Mouse (Mus musculus): Measurements from ENCODE around the gene Tnfsf13. TPM values are rescaled to one million over a fixed set of nuclear protein-coding genes. Genes with fewer than 3 reads are reported as not detected.
"Not testable (repeated sequence)": the region's sequence is repeated elsewhere in the genome, so short reads cannot be mapped to it uniquely, and the experiment has no call there.

Tnfsf13 gene
- total RNA-seq (2021): 1 to 10 TPM; 1.6 to 2.1 TPM
- long read RNA-seq, experiment 1, partial matches to known transcripts: 0 of 1 reads
- long read RNA-seq, experiment 1, other reads (novel, unspliced or antisense): 0 of 1 reads
- long read RNA-seq, experiment 2: 0 reads

DNA sequence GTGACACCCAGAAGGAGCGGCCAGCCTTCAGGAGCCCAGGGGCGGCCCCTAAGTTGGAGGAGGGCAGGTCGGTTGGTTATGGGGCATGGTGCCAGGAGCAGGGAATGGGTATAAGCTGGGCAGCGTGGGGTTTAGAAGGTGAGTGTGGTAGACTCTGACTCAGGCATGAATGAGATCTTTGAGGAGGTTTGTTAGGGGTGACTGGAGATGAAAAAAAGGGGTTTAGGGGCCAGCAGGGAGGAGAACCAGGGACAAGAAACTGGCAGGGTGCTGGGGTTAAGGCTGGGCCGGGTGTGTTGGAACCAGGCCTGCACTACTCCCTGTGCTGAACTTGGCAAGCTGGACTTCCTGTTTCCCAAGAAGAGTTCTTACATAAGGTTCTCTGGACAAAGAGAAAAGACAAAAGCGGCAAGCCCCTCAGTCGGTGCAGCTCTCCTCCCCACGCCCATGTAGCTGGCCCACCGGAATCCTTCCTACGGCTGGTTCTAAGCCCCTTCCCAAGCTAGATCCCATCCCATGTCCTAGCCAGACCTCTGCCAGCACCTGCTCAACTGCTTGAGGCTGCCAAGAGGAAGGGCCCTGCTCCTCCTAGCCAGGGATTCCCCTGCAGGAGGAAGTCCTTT is at the start of gene Tnfsf13:
Gene Tnfsf13 (minus strand): TSS at position 259 of the 623 bp plus-strand sequence.
- DNase-seq: peak; percentile 71

DNA sequence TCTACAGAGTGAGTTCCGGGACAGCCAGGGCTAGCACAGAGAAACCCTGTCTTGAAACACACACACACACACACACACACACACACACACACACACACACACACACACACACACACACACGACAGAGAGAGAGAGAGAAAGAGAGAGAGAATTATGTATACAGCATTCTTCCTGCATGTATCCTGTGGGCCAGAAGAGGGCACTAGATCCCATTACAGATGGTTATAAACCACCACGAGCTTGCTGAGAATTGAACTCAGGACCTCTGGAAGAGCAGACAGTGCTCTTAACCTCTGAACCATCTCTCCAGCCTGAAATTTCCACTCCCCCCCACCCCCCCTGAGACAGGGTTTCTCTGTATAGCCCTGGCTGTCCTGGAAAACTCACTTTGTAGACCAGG is 45.8 kb upstream of the Tnfsf13 start:
- not testable (repeated sequence) for DNase-seq

DNA sequence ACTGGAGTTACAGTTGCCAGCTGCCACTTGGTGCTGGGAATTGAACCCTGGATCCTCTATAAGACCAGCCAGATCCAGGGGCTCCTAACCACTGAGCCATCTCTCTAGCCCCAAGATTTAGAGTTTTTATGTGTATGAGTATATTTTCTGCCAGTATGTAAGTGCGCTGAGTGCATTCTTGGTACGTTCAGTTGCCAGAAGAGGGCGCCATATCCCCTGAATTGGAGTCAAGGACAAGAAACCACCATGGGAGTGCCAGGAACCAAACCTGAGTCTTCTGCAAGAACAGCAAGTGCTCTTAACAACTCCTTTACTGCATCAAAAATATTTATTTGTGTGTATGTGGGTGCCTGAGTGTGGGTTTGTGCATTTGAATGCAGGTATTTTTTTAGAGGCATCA is 43.5 kb upstream of the Tnfsf13 start:
- peak; percentile 58 for DNase-seq

DNA sequence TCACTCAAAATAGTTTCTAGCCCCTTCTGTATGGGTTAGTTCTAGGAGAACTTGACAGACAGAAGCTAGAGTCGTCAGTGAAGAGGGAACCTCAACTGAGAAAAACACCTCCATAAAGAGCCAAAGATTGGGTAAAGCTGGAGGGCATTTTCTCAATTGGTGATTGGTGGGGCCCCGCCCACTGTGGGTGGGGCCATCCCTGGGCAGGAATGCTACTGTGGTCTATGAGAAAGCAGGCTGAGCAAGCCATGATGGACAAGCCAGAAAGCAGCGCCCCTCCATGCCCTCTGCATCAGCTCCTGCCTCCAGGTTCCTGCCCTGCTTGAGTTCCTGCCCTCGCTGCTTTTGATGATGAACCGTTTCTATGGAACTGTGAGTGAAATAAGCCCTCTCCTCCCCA is 40.4 kb upstream of the Tnfsf13 start:
- no peak for DNase-seq

DNA sequence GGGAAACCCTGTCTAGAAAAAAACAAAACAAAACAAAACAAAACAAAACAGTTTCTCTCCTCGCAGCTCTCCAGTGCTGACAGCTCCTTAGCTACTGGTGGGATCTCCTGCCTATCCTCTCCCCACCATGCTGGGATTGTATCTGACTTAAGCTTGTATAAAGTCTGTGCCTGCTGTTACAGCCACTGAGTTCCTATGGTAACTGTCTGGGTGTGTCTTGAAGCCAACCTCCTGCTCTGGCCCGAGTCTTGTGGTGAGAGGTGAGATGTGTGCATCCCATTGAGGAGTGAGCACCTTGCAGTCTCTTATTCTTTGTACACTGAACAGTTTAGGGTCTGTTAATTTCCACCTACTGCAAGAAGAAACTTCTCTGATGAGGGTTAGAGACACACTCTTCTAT is 37.5 kb upstream of the Tnfsf13 start:
- DNase-seq: no peak

DNA sequence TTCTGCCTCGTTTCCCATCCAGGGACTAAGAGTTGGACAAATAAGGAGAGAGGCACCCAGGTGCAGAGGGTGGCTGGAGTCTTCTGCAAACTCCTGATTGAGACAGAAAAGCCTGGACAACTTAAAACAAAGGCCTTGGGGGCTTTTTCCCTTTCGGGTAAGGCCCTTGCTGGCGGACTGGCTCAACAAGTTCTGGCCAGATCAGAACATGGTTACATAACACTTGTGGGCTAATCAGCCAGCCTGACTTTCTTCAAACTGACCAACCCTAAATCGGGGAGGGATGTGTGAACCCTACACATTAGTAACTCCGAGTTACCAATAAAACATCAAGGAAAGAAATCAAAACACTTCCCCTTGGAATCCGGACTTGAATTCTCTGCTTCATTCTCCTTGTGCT is 35.3 kb upstream of the Tnfsf13 start:
- DNase-seq: no peak

DNA sequence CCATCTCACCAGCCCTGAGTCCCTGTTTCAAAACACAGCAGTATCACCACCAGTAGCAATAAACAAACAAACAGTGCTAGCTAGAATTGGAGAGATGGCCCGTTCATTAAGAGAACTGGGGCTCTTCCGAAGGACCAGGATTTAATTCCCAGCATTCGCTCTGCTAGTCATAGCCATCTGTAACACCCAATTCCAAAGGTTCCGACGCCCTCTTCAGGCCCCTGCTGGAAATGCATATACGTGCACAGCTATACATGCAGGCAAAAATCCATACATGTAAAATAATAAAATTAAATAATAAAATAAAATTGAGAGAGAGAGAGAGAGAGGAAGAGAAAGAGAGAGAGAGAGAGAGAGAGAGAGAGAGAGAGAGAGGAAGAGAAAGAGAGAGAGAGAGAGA is 33.8 kb upstream of the Tnfsf13 start:
- DNase-seq: no peak

DNA sequence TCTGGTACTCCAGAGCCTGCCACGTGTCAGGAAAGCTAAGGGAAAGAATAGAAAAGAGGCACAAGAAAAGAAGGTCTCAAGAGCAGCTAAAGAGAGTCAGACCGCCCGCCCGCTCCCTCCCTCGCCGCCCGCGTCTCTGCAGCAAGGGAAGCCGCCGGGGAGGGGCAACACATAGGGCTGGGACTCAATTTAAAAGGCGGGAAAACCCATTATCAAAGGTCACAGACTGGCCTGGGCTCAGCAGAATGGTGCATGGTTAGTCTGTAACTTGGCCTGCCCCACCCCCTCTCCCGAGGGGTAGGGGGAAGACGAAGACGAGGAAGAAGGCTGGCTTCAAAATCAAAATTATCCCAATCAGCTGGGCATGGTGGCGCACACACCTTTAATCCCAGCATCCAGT is 33.1 kb upstream of the Tnfsf13 start:
- no peak for DNase-seq

DNA sequence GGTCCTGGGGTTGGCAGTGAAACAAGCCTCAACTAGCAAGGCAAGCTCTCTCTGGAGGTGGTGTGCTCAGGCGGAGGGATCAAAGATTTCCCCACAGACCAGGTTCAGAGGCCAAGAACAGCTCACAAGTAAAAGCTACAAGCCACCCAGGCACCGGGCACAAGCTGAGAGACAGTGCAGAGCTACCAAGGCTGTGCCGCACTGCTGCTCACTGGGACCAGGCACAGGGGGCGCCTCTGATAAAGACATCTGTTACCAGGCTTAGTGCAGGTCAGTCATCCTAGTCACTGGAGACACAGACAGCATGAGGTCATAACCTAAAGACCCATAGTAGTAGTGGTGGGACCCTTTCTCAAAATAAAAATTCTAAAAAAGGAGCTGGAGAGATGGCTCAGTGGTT is 31.4 kb upstream of the Tnfsf13 start:
- no peak for DNase-seq

DNA sequence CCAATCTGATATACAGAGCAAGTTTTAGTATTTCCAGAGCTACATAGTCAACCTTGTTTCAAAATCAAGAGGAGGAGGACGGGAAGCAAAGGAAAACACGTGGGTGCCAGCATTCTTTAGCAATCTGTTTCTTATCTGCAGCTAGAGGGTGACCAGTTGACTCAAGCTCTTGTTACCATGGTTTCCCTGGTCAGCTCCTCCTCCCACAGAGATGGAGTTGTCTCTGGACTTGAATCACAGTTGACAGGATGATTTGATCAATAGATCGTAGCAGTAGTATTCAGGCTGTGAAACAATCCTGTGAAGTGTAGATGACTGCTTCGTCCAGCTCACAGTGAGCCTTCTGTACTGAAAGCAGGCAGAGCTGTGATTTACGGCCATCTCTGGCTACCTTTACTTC is 30.3 kb upstream of the Tnfsf13 start:
- DNase-seq: no peak

DNA sequence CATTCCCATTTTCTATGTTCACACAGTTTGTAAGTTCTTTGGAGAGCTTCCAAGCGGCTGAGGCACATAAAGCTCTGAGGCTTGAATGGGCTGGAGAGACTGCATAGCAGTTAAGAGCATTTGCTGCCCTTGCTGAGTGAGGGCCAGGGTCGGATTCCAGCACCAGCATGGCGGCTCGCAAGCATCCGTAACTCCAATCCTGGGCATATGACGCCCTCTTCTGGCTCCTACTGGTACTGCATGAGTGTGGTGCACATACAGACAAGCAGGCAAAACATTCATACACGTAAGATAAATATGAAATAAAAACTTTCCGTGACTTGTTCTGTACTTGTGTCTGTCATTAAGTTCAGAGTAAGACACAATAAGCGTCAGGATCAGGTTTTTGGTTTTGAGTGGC is 29.9 kb upstream of the Tnfsf13 start:
- DNase-seq: peak; percentile 43

DNA sequence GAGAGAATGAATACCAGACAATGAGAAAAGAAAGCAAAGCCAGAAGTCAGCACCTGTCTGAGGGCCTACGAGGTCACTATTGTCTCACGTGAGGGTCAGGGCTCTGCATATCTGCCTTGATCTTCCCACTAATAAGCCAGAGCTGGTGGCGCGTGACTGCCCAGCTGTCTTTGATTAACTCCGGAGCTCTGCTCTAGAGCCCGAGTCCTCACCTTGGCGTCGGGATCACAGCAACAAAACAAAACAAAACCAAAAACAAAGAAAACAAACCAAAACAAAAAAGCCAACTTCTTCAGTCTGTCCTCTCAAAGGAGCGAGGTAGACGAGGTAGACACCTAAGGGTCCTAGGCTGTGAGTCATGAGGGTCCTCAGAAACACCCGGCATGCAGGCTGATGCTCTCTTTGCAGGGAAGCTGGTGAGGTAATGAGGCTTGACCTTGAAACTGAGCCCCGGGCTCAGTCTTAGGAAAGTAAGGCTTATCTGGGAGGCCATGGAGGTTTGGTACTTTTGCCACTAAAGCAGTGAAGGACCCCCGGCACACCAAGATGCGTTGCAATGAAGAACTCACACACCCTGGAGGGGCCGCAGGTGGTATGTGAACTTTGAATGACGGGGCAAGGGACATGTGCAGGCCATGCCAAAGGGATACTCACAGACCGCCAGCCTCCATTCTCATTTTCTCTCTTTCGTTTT is 29.2 kb upstream of the Tnfsf13 start:
- no peak for DNase-seq

DNA sequence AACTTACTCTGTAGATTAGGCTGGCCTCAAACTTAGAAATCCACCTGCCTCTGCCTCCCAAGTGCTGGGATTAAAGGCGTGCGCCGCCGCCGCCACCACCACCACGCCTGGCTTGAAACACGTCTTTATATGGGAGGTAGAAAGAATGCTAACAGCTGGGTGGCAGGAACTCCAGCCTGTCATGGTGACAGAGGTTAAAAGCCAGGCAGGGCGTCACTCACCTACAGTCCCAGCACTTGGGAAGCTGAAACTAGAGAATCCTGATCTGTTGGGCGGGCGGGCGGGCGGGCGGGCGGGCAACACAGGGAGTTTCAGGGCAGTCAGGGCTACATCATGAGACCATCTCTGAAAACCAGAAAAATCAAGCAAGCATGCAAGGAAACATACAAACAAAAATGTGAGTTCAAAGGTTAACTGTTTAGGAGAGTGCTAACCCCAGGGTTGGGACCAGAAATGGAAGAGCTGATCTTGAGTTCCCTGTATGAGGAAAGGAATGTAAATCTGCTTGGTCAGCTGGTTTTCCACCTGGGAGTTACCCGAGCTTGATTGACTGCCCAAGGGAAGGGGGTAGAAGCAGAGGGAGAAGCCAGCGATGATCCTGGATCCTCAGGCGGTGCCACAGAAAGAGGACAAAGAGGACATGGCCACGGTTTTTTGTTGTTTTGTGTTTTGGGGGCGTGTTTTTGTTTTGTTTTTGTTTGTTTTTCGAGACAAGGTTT is 27.5 kb upstream of the Tnfsf13 start:
- DNase-seq: no peak

DNA sequence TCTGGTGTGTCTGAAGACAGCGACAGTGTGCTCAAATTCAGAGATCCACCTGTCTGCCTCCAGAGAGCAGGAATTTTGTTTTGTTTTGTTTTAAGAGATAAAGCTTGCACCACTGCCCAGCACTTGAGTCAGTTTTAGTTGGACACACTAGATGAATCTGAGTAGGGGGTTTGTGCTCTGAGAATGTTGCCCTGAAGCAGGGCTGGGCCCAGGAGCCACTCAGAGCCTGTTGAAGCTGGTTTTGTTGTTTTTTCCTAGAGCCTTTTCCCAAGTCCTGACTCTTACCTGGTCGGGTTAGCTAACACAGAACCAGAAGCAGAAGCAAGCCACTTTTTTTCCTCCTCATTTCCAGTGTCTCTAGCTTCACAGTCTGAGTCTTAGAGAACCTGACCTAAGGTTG is 25.5 kb upstream of the Tnfsf13 start:
- no peak for DNase-seq

DNA sequence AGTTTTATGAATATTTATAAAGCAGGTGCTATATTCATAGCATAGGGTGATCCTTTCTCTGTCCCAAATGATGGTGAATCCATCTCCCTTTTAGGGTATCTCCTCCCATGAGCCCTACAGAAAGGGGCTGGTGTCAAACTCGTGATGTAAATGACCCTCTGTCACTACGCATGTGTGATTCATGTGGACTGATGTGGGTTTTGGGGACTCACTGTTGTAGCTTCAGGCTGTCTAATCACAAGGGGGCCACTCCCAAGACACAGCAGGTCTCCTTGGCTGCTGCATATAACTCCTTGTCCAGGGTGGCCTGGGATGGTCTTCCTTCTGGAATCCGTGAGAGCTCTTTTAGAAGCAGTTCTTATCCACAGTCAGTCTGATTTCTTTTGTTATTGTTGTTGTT is 24.9 kb upstream of the Tnfsf13 start:
- DNase-seq: no peak

DNA sequence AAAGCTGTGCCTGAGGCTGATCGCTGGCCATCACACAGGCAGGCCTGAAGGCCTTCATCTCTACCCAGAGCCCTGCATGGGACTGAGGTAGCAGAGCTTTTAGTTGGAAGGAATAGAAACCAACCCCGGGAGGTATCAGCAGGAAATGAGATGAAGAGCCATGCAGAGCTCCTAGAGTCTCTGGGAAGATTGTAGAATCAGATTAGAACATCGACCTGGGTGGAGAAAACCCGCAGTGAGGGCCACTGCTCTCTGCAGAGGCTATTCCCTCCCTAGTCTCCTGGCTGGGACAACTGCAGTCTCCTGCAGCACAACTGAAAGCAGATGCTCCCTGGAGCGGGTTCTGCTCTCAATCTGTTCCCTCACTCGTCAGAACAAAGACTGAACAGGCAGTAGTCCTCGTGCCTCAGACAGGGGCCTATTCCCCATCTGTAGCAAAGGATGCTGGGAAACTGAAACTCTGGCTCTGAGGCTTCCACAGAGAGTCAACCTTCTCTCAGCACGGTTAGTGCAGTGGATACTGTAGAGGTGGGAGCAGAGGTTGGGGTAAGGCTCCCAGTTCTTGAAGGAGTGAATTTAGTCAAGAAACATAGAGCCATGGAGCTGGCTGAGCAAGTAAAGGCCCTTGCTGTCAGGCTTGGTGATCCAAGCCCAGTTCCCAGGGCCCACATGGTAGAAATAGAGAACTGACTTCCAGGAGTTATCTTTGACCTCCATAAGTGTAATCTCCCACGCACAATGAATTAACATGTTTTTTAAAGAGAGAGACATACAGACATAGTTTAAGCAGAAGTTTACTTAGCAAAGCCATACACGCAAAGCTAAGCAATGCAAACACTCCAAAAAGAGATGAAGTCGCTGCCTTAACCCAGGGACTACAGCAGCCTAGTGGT is 24.2 kb upstream of the Tnfsf13 start:
- DNase-seq: no peak

DNA sequence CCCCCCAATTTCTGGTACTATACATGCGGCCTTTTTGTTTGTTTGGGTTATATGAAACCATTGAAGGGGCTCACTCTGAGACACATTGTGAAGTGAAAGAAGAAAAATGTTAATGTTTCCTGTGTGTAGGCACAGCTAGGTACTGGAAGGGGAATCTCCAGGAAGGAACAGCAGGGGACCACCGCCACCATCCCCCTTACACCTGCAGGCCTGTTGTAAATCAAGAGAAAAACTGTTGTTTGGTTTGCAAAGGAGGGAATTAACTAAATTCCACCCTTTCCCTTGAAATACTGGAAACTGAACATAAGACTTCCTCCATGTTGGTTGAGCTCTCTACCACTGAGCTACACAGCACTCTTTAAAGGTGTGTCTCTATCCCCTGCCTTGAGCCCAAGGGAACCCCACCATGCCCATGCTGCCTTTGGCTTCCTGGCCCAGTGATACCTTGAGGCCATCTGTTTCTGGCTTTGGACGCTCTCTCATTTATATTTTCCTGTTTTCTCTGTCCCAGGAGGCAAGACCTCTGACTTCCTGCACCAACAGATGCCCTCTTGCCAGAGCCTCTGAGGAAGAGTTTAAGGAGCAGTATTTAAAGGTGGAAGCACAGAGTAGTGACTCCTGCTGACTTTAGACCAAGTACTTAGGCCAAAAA is 23.2 kb upstream of the Tnfsf13 start:
- DNase-seq: no peak

DNA sequence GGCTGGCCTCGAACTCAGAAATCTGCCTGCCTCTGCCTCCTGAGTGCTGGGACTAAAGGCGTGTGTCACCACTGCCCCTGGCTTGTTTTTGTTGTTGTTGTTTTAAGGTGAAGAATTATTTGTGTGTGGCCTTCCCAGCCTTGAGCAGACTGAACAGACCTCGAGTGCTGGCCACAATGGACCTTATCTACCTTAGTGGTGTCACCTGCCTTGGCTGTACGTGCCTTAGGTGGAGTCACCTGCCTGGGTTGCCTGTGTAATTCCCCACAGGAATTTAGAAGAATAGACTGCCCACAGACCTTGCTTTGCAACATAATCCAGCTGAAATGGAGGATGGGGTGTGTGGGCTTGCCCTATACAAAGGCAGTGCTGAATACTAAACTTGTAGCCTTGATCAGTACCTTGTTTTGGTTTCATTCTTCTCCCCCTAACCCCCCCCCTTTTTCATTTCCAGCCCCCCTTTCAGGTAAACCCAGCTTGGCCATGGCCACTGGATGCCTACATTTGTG is 22.3 kb upstream of the Tnfsf13 start:
- DNase-seq: no peak

DNA sequence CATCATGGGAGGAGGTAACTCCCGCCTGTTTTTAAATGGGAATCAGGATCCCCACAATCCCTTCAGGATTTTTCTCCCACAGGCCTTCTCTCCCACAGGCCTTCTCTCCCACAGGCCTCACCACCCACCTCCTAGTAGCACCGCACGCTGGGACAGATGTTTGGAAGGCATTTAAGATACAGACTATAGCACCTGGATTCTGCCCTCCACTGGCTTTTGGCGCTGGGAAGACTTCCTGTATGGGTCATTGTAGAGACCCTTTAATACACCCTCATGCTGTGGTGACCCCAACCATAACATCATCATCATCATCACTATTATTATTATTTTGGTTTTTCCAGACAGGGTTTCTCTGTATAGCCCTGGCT is 21.9 kb upstream of the Tnfsf13 start:
- no peak for DNase-seq

DNA sequence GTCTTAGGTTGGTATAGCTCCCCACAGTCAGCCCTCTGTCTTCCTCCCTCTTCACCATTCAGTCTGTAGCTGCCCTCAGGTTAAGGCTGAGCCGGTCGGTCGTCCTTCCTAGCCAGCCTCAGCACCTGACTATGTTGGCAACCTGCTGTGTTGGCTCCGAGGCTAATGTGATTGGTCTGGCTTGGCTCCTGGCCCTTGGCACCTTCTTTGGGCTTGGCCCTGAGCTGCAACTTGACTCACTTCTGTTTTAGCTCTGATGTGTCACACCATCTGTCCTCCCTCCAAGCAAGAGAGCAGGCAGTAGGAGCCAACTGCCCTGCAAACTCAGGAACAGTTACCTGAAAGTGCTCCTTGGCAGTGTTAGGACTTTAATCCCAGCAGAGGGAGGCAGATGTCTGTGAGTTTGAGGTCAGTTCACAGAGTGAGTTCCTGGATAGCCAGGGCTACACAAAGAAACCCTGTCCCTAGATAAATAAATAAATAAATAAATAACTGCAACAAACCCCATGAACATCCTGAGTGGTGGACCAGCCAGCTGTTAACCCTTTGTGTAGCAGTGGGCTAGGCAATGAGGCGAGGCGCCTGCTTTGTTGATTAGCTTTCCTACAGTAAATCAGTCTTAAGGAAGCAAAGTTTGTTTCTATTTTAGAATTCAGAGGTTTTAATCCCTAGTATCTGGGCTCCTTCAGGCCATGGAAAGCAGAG is 21.3 kb upstream of the Tnfsf13 start:
- DNase-seq: peak; percentile 80

DNA sequence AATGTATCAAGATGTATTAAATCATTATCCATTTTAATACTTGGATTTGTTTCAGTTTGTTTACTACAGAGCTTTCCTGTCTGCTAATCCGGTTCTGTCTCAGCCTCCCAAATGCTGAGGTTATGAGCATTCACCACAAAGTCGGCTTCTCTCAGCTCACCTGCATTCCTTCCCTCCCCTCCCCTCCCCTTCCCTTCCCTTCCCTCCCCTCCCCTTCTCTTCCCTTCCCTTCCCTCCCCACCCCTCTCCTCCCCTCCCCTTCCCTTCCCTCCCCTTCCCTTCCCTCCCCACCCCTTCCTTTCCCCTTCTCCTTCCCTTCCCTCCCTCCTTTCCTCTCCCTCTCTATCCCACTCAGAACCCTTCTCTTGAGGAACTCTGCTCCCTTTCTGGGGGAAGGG is 19.0 kb upstream of the Tnfsf13 start:
- DNase-seq: no peak

Measured in gastrocnemius, postnatal 10 days (tissue).